Mouse (Mus musculus) forebrain, embryonic 10.5 days (tissue): Measurements from ENCODE around the gene Tmprss6. TPM values are rescaled to one million over a fixed set of nuclear protein-coding genes. Genes with fewer than 3 reads are reported as not detected.
A peak's percentile ranks its signal among the peaks of the same experiment; 100 is the strongest.

Experiments
- DNase-seq: peaks from one replicate; pipeline ENCODE4 v3.0.0-alpha.2; 2017; ENCODE audit warnings: low spot score; ENCODE audit errors: extremely low spot score
- H3K27ac ChIP-seq: fragments of 300-500 bp; sonication (generic); 2 replicates; pipeline ENCODE4 v1.5.1; 2016; ENCODE audit warnings: mild to moderate bottlenecking
- H3K27me3 ChIP-seq: fragments of 300-500 bp; sonication (generic); 2 replicates; pipeline ENCODE4 v1.6.1; 2016; ENCODE audit warnings: mild to moderate bottlenecking; ENCODE audit not compliant: poor library complexity, severe bottlenecking
- H3K36me3 ChIP-seq: fragments of 300-500 bp; sonication (generic); replicated peaks from 2 replicates; pipeline ENCODE4 v1.6.1; 2016; ENCODE audit warnings: mild to moderate bottlenecking, moderate library complexity
- H3K4me1 ChIP-seq: fragments of 300-500 bp; sonication (generic); 2 replicates; pipeline ENCODE4 v1.6.1; 2016
- H3K4me3 ChIP-seq: fragments of 300-500 bp; sonication (generic); 2 replicates; pipeline ENCODE4 v1.5.1; 2016; ENCODE audit warnings: mild to moderate bottlenecking, moderate library complexity
- H3K9me3 ChIP-seq: fragments of 300-500 bp; sonication (generic); 2 replicates; pipeline ENCODE4 v1.6.1; 2016; ENCODE audit warnings: mild to moderate bottlenecking, moderate library complexity
- WGBS: fragments of 180-500 bp; shearing (Covaris S2); methylation state at CpG from one replicate; pipeline ENCODE4 v1.1.7; 2016; 5-methylcytosine and 5-hydroxymethylcytosine counted together
- polyA plus RNA-seq: library from polyadenylated mRNA; unstranded; fragments of >200 nt; fragmentation: Nextera tagmentation; extraction: Ambion mirVana; gene quantifications from 2 replicates; pipeline ENCODE4 v1.2.1, GENCODE M21; 2016

The Tmprss6 gene
- polyA plus RNA-seq, 1 experiment from 2014 or later = 0.30 TPM

GRCm38 (mm10) chr15:78455168-78455567 is 13.3 kb downstream of the Tmprss6 start:
- Histone ChIP-seq H3K9me3 (no peaks in the 10 kb centered on the region), H3K4me3 (no peak overlapping the region), H3K27ac (no peak overlapping the region), H3K27me3 (no peaks in the 10 kb centered on the region), H3K36me3 (no peaks in the 10 kb centered on the region), H3K4me1 (peaks cover 16% of the 10 kb centered on the region)
- 72% methylated on average over 4 of the region's 4 CpGs for WGBS
- DNase-seq = no peak

- 90% methylated on average over 3 of the region's 3 CpGs for WGBS
- DNase-seq = no peak
Observed at GRCm38 (mm10) chr15:78452929-78453328, 15.5 kb downstream of the Tmprss6 start.

GRCm38 (mm10) chr15:78451201-78451600 is 17.2 kb downstream of the Tmprss6 start:
- Histone ChIP-seq H3K27me3 (no peaks in the 10 kb centered on the region), H3K4me1 (peaks cover 45% of the 10 kb centered on the region), H3K27ac (no peak overlapping the region), H3K36me3 (no peaks in the 10 kb centered on the region), H3K4me3 (no peak overlapping the region), H3K9me3 (no peaks in the 10 kb centered on the region)
- 95% methylated on average over 2 of the region's 2 CpGs for WGBS
- no peak for DNase-seq

More at GRCm38 (mm10) chr15:78452929-78453328, 15.5 kb downstream of the Tmprss6 start:
- peaks cover 37% of the 10 kb centered on the region for H3K4me1 ChIP-seq
- H3K27me3 ChIP-seq = no peaks in the 10 kb centered on the region
- no peak overlapping the region for H3K27ac ChIP-seq
- no peak overlapping the region for H3K4me3 ChIP-seq
- no peaks in the 10 kb centered on the region for H3K36me3 ChIP-seq
- no peaks in the 10 kb centered on the region for H3K9me3 ChIP-seq

- no peak overlapping the region for H3K4me3 ChIP-seq
- H3K27ac ChIP-seq = peak overlapping the region; percentile 83; the same call in 1 of the 2 replicates
- 91% methylated on average over 6 of the region's 6 CpGs for WGBS
- DNase-seq = no peak
- H3K27me3 ChIP-seq = no peaks in the 10 kb centered on the region
- no peaks in the 10 kb centered on the region for H3K9me3 ChIP-seq
- H3K36me3 ChIP-seq = no peaks in the 10 kb centered on the region
- peaks cover 39% of the 10 kb centered on the region for H3K4me1 ChIP-seq
Observed at GRCm38 (mm10) chr15:78450419-78450768, 18.0 kb downstream of the Tmprss6 start.

- no peak for DNase-seq
- H3K27me3 ChIP-seq = no peaks in the 10 kb centered on the region
- H3K9me3 ChIP-seq = no peaks in the 10 kb centered on the region
- no peak overlapping the region for H3K4me3 ChIP-seq
- H3K36me3 ChIP-seq = no peaks in the 10 kb centered on the region
- peak overlapping the region; percentile 83 for H3K27ac ChIP-seq
- WGBS = 53% methylated on average over 7 of the region's 7 CpGs
- peaks cover 38% of the 10 kb centered on the region for H3K4me1 ChIP-seq
Observed at GRCm38 (mm10) chr15:78449694-78450418, 18.6 kb downstream of the Tmprss6 start.

GRCm38 (mm10) chr15:78449131-78449530 is 19.3 kb downstream of the Tmprss6 start:
- peaks cover 39% of the 10 kb centered on the region for H3K4me1 ChIP-seq
- no peak for DNase-seq
- 72% methylated on average over 6 of the region's 6 CpGs for WGBS
- no peak overlapping the region for H3K4me3 ChIP-seq
- H3K9me3 ChIP-seq = no peaks in the 10 kb centered on the region
- no peaks in the 10 kb centered on the region for H3K36me3 ChIP-seq
- no peaks in the 10 kb centered on the region for H3K27me3 ChIP-seq
- H3K27ac ChIP-seq = peak overlapping the region; percentile 83

GRCm38 (mm10) chr15:78447746-78448535 is 20.5 kb downstream of the Tmprss6 start:
- DNase-seq = peak; percentile 94
- peak overlapping the region; percentile 83 for H3K27ac ChIP-seq
- H3K9me3 ChIP-seq = no peaks in the 10 kb centered on the region
- H3K27me3 ChIP-seq = no peaks in the 10 kb centered on the region
- H3K4me1 ChIP-seq = peaks cover 48% of the 10 kb centered on the region
- WGBS = 2% methylated on average over 22 of the region's 22 CpGs
- H3K36me3 ChIP-seq = no peaks in the 10 kb centered on the region
- H3K4me3 ChIP-seq = peak overlapping the region; percentile 43

- DNase-seq = no peak
- Histone ChIP-seq H3K4me1 (peaks cover 48% of the 10 kb centered on the region), H3K9me3 (no peaks in the 10 kb centered on the region), H3K4me3 (no peak overlapping the region), H3K27ac (peak overlapping the region; percentile 67), H3K36me3 (no peaks in the 10 kb centered on the region), H3K27me3 (no peaks in the 10 kb centered on the region)
- WGBS = 45% methylated on average over 7 of the region's 7 CpGs
Observed at GRCm38 (mm10) chr15:78447121-78447520, 21.3 kb downstream of the Tmprss6 start.

- Histone ChIP-seq H3K4me1 (peaks cover 45% of the 10 kb centered on the region), H3K36me3 (no peaks in the 10 kb centered on the region), H3K4me3 (no peak overlapping the region), H3K9me3 (no peaks in the 10 kb centered on the region), H3K27ac (0 out of 2 replicates have a peak overlapping the region, but pooled peaks have one; percentile 40), H3K27me3 (0 out of 2 replicates have a peak, but pooled peaks cover 2% of the 10 kb centered on the region)
- DNase-seq = no peak
- 65% methylated on average over 6 of the region's 6 CpGs for WGBS
Observed at GRCm38 (mm10) chr15:78443857-78444256, 24.6 kb downstream of the Tmprss6 start.

GRCm38 (mm10) chr15:78442231-78442630 is 26.2 kb downstream of the Tmprss6 start:
- Histone ChIP-seq H3K27ac (no peak overlapping the region), H3K4me3 (no peak overlapping the region), H3K27me3 (peaks cover 18% of the 10 kb centered on the region), H3K36me3 (no peaks in the 10 kb centered on the region), H3K9me3 (no peaks in the 10 kb centered on the region), H3K4me1 (peaks cover 48% of the 10 kb centered on the region)
- no peak for DNase-seq
- WGBS = 93% methylated on average over 19 of the region's 19 CpGs

GRCm38 (mm10) chr15:78438973-78439372 is 29.5 kb downstream of the Tmprss6 start:
- Histone ChIP-seq H3K4me1 (peaks cover 72% of the 10 kb centered on the region), H3K27me3 (peaks cover 41% of the 10 kb centered on the region), H3K9me3 (no peaks in the 10 kb centered on the region), H3K27ac (no peak overlapping the region), H3K36me3 (peaks cover 23% of the 10 kb centered on the region), H3K4me3 (no peak overlapping the region)
- no peak for DNase-seq
- 61% methylated on average over 9 of the region's 9 CpGs for WGBS

- Histone ChIP-seq H3K27me3 (peaks cover 41% of the 10 kb centered on the region), H3K36me3 (peaks cover 28% of the 10 kb centered on the region), H3K4me3 (no peak overlapping the region), H3K9me3 (no peaks in the 10 kb centered on the region), H3K4me1 (peaks cover 71% of the 10 kb centered on the region), H3K27ac (no peak overlapping the region)
- WGBS = 49% methylated on average over 8 of the region's 8 CpGs
- no peak for DNase-seq
Observed at GRCm38 (mm10) chr15:78438505-78438904, 29.9 kb downstream of the Tmprss6 start.

GRCm38 (mm10) chr15:78438018-78438394 is 30.4 kb downstream of the Tmprss6 start:
- Histone ChIP-seq H3K27ac (peak overlapping the region; percentile 83), H3K4me3 (no peak overlapping the region), H3K4me1 (peaks cover 72% of the 10 kb centered on the region)

More at GRCm38 (mm10) chr15:78438018-78438394, 30.4 kb downstream of the Tmprss6 start:
- H3K9me3 ChIP-seq = no peaks in the 10 kb centered on the region
- no peak for DNase-seq
- WGBS = 39% methylated on average over 4 of the region's 4 CpGs
- H3K27me3 ChIP-seq = peaks cover 41% of the 10 kb centered on the region
- peaks cover 33% of the 10 kb centered on the region for H3K36me3 ChIP-seq
